Comparison of ENCODE assay signal across 8 mouse cellular contexts in genomic region chr10:78591406-78592328, GRCm38 (mm10). TPM values are rescaled to one million over a fixed set of nuclear protein-coding genes. Genes with fewer than 3 reads are reported as not detected.
DNase-seq lines count a peak whose midpoint lies in the region; ATAC-seq and TF ChIP-seq lines count a peak whose summit lies in the region.

Gene Syde1 (minus strand): TSS chr10:78591964.

- H3K4me1 ChIP-seq in ES-E14 (ENCODE audit: control insufficient read depth in 2 of 2, insufficient read depth in 2 of 2, low read length in 2 of 2, poor library complexity in 1 of 2): peaks cover 1 to 3% of the 10 kb centered on the region in 2 experiments; a peak in 1 of 4 replicates
- H3K4me1 ChIP-seq in bone marrow macrophage, adult 2 months (ENCODE audit: control insufficient read depth, insufficient read depth, low read length): no peaks in the 10 kb centered on the region
- H3K4me1 ChIP-seq in hindbrain, embryonic 15.5 days (replicated peaks): peaks cover 12% of the 10 kb centered on the region
- no peaks in the 10 kb centered on the region for H3K4me1 ChIP-seq in liver, adult 2 months (ENCODE audit: control insufficient read depth, insufficient read depth, low read length)

- no peaks in the 10 kb centered on the region for H3K9me3 ChIP-seq in ES-E14 (ENCODE audit: control insufficient read depth, insufficient read depth, low read depth, low read length)
- no peaks in the 10 kb centered on the region for H3K9me3 ChIP-seq in hindbrain, embryonic 15.5 days

- H3K36me3 ChIP-seq in ES-E14 (ENCODE audit: control insufficient read depth, insufficient read depth, low read length, poor library complexity, severe bottlenecking): no peaks in the 10 kb centered on the region; the same call in 1 of the 2 replicates
- H3K36me3 ChIP-seq in hindbrain, embryonic 15.5 days: no peaks in the 10 kb centered on the region
- H3K36me3 ChIP-seq in liver, adult 2 months (ENCODE audit: control insufficient read depth, insufficient read depth, low read length): no peaks in the 10 kb centered on the region
- peaks cover 18% of the 10 kb centered on the region for H3K36me3 ChIP-seq in myocyte (ENCODE audit: control insufficient read depth, insufficient read depth)

- in situ Hi-C loops in ES-E14 (cut with MboI; ENCODE audit: low sequenced_read_pairs in 2 of 2, unreplicated experiment in 2 of 2): no loop called here

- intact Hi-C loops in left cerebral cortex, postnatal 14 days (cut with DNase I): no loop called here

- ATAC-seq in hindbrain, embryonic 15.5 days (ENCODE audit: low FRiP score, low read depth): peak; percentile 77

- H3K9ac ChIP-seq in ES-E14 (ENCODE audit: insufficient read depth, low read depth, low read length, poor library complexity, severe bottlenecking): peak within 1 kb of the TSS; percentile 69
- H3K9ac ChIP-seq in hindbrain, embryonic 15.5 days: peak within 1 kb of the TSS; percentile 48
- peak within 1 kb of the TSS; percentile 77 for H3K9ac ChIP-seq in liver, adult 2 months (ENCODE audit: low read depth, low read length)

- WGBS in hindbrain, embryonic 15.5 days: 4% methylated on average over 43 of the region's 54 CpGs
- 8% methylated on average over 53 of the region's 54 CpGs for WGBS in liver, adult 2 months

- peaks cover 5% of the 10 kb centered on the region; the same call in 1 of the 2 replicates for H3K27me3 ChIP-seq in hindbrain, embryonic 15.5 days
- peaks cover 15% of the 10 kb centered on the region; the same call in 1 of the 2 replicates for H3K27me3 ChIP-seq in liver, adult 2 months (ENCODE audit: control insufficient read depth, insufficient read depth, low read length)
- no peaks in the 10 kb centered on the region for H3K27me3 ChIP-seq in myocyte (ENCODE audit: control insufficient read depth, insufficient read depth, insufficient read length)

- TF ChIP-seq CTCF in bone marrow macrophage, adult 2 months (IDR thresholded peaks at IDR 0.05; ENCODE audit: low read depth, low read length): no peak
- no peak for TF ChIP-seq CTCF in liver, adult 2 months (IDR thresholded peaks at IDR 0.05; ENCODE audit: low read depth, low read length)

- H3K4me3 ChIP-seq in ES-E14 (ENCODE audit: insufficient read depth in 1 of 2, low read depth in 1 of 2, low read length in 2 of 2, poor library complexity in 1 of 2, severe bottlenecking in 1 of 2) (peak within 1 kb of the TSS; percentile 70 to 84), myocyte (peak within 1 kb of the TSS; percentile 92)
- H3K4me3 ChIP-seq in bone marrow macrophage, adult 2 months (ENCODE audit: insufficient read depth, low read length): peak within 1 kb of the TSS; percentile 50
- H3K4me3 ChIP-seq in hindbrain, embryonic 15.5 days: peak within 1 kb of the TSS; percentile 44
- peak within 1 kb of the TSS; percentile 77 for H3K4me3 ChIP-seq in liver, adult 2 months (ENCODE audit: insufficient read depth, low read depth, low read length)

- H3K27ac ChIP-seq in ES-E14 (ENCODE audit: insufficient read depth, low read depth, low read length, poor library complexity, severe bottlenecking): no peak within 1 kb of the TSS
- H3K27ac ChIP-seq in bone marrow macrophage, adult 2 months (ENCODE audit: insufficient read depth, low read depth, low read length): no peak within 1 kb of the TSS
- H3K27ac ChIP-seq in hindbrain, embryonic 15.5 days (replicated peaks): peak within 1 kb of the TSS; percentile 57
- H3K27ac ChIP-seq in liver, adult 2 months (replicated peaks; ENCODE audit: insufficient read depth, low read depth, low read length): peak within 1 kb of the TSS; percentile 75

- H3ac ChIP-seq in myocyte (ENCODE audit: control insufficient read depth, insufficient read length): peak within 1 kb of the TSS; percentile 63

- H3K4me2 ChIP-seq in hindbrain, embryonic 15.5 days: peak within 1 kb of the TSS; percentile 90
- peak within 1 kb of the TSS; percentile 69 for H3K4me2 ChIP-seq in myocyte (ENCODE audit: low read depth)

- H3K79me2 ChIP-seq in liver, adult 2 months (ENCODE audit: control insufficient read depth, insufficient read depth, low read length): no peaks in the 10 kb centered on the region
- H3K79me2 ChIP-seq in myocyte (ENCODE audit: control insufficient read depth, insufficient read depth): peaks cover 19% of the 10 kb centered on the region

- no peak for TF ChIP-seq POLR2A in bone marrow macrophage, adult 2 months (IDR thresholded peaks at IDR 0.05; ENCODE audit: borderline replicate concordance, low read depth, low read length)
- TF ChIP-seq POLR2A in liver, adult 2 months (IDR thresholded peaks at IDR 0.05; ENCODE audit: extremely low read depth, insufficient read depth, low read length): 0 out of 2 replicates have a peak, but pooled peaks have one; percentile 17
- peak; percentile 70 for TF ChIP-seq POLR2A in myocyte (IDR thresholded peaks at IDR 0.05; ENCODE audit: insufficient read length, low read depth)

- DNase-seq in ES-E14 (ENCODE audit: low read depth, low spot score): no peak
- peak; percentile 50 for DNase-seq in gastrocnemius, postnatal 10 days
- no peak for DNase-seq in liver, adult 2 months (ENCODE audit: extremely low read depth, low read depth, low spot score)
- DNase-seq in thymus, postnatal 36 days: peak; percentile 83 to 93
- DNase-seq in left cerebral cortex, postnatal 14 days (ENCODE audit: low spot score in 2 of 2): no peak

TF ChIP-seq in ES-E14, 5 proteins besides CTCF, POLR2A, EP300 and RAD21:
- TF ChIP-seq ZC3H11A (IDR thresholded peaks at IDR 0.05; ENCODE audit: borderline replicate concordance, low read depth, low read length) (no peak), HCFC1 (IDR thresholded peaks at IDR 0.05; ENCODE audit: borderline replicate concordance, insufficient read depth, low read length) (peak; percentile 76; the same call in 1 of the 2 replicates), ZNF384 (IDR thresholded peaks at IDR 0.05; ENCODE audit: low read depth, low read length) (peak; percentile 92), CHD2 (IDR thresholded peaks at IDR 0.05; ENCODE audit: low read depth, low read length) (no peak), MAFK (IDR thresholded peaks at IDR 0.05; ENCODE audit: insufficient read depth, low read depth, low read length) (no peak)

TF ChIP-seq in myocyte, 11 proteins besides CTCF, POLR2A, EP300 and RAD21:
- TF ChIP-seq REST (IDR thresholded peaks at IDR 0.05; ENCODE audit: insufficient read depth, insufficient read length) (no peak), TCF3 (IDR thresholded peaks at IDR 0.05; ENCODE audit: insufficient read length, low read depth) (no peak), USF1 (IDR thresholded peaks at IDR 0.05; ENCODE audit: low read depth) (no peak), SRF (IDR thresholded peaks at IDR 0.05; ENCODE audit: control insufficient read depth, insufficient read length, low read depth) (no peak), MAX (IDR thresholded peaks at IDR 0.05; ENCODE audit: low read depth) (no peak), MYOD1 (IDR thresholded peaks at IDR 0.05; ENCODE audit: control insufficient read depth in 1 of 3, insufficient read length in 2 of 3, low read depth in 2 of 3) (peak in 1 of 3 experiments; percentile 25), E2F4 (IDR thresholded peaks at IDR 0.05; ENCODE audit: insufficient read depth) (peak; percentile 16), MYOG (IDR thresholded peaks at IDR 0.05; ENCODE audit: control insufficient read depth in 1 of 3, insufficient read depth in 1 of 3, insufficient read length in 2 of 3, low read depth in 2 of 3) (peak in 1 of 3 experiments; percentile 23), TCF12 (IDR thresholded peaks at IDR 0.05; ENCODE audit: insufficient read depth, poor library complexity, severe bottlenecking) (no peak), CEBPB (IDR thresholded peaks at IDR 0.05; ENCODE audit: insufficient read depth, poor library complexity, severe bottlenecking) (0 out of 2 replicates have a peak, but pooled peaks have one; percentile 1), POLR2AphosphoS2 (IDR thresholded peaks at IDR 0.05; ENCODE audit: insufficient read length, low read depth) (peak; percentile 20)

RNA-seq across cellular contexts. Expression of gene Syde1, which starts in this region (rescaled TPM):
- total RNA-seq in ES-E14 (2012; rRNA removed): 2.2 and 5.4 TPM in 2 replicates
- polyA plus RNA-seq in bone marrow macrophage, adult 2 months (2012; ENCODE audit: insufficient read depth, insufficient read length, missing spikeins): 0.28 and 0.32 TPM in 2 replicates
- 10 to 100 TPM; 10.3 to 12.8 TPM for total RNA-seq in gastrocnemius, postnatal 10 days (2021)
- 3.1 and 4.2 TPM in 2 replicates for polyA plus RNA-seq in hindbrain, embryonic 15.5 days (2015; fragmentation: Nextera tagmentation; extraction: Ambion mirVana)
- total RNA-seq in liver, adult 2 months (2014; rRNA removed): 0.74 and 0.94 TPM in 2 replicates
- polyA plus RNA-seq in liver, adult 2 months (2012; rRNA removed): 2.5 and 3.4 TPM in 2 replicates
- polyA plus RNA-seq in myocyte (2012; fragmentation: generic; extraction: Trizol): 32.1 TPM
- total RNA-seq in left cerebral cortex, postnatal 14 days (2021): 1 to 10 TPM; 3.6 to 5.1 TPM

Comparison
In these comparisons a context has a peak if more than half of its experiments do, and no peak if none do; other contexts are left out.
1. DNase-seq: peak in gastrocnemius, postnatal 10 days (single experiment) and thymus, postnatal 36 days (2 of 2); none in ES-E14 (single experiment), liver, adult 2 months (single experiment) and left cerebral cortex, postnatal 14 days (0 of 2).
2. H3K27ac ChIP-seq: peak in hindbrain, embryonic 15.5 days (single experiment) and liver, adult 2 months (single experiment); none in ES-E14 (single experiment) and bone marrow macrophage, adult 2 months (single experiment).
3. Peak in every context shown above with its lines, with median percentiles within 50 percentile points of each other: H3K4me3 ChIP-seq and H3K9ac ChIP-seq.